Mouse (Mus musculus): ENCODE results near the gene Rtn4r. TPM values are rescaled to one million over a fixed set of nuclear protein-coding genes. Genes with fewer than 3 reads are reported as not detected.

Gene Rtn4r
- total and polyA plus RNA-seq, 3 experiments = not detected

- H3K4me3 ChIP-seq (replicated peaks in 1 of 3; ENCODE audit: low read depth in 2 of 3, low read length in 2 of 3, poor library complexity in 1 of 3) = no peak overlapping the region
- no peaks in the 10 kb centered on the region for H3K9me3 ChIP-seq (replicated peaks; ENCODE audit: low read length)
- no peak overlapping the region for H3K27ac ChIP-seq (ENCODE audit: insufficient read depth, low read depth)
- H3K9ac ChIP-seq (ENCODE audit: insufficient read depth, low read depth) = no peak overlapping the region
- TF ChIP-seq TCF12 (IDR thresholded peaks at IDR 0.05; ENCODE audit: low read depth, low read length) (no peak), JUND (conservative IDR thresholded peaks at IDR 0.05; ENCODE audit: low read depth, low read length) (no peak), JUN (IDR thresholded peaks at IDR 0.05; ENCODE audit: insufficient read depth, low read depth, low read length) (no peak), RCOR1 (conservative IDR thresholded peaks at IDR 0.05; ENCODE audit: low read depth, low read length) (no peak), UBTF (IDR thresholded peaks at IDR 0.05; ENCODE audit: low read depth, low read length) (no peak), E2F4 (IDR thresholded peaks at IDR 0.05; ENCODE audit: insufficient replicate concordance, low read depth, low read length) (no peak)
- in situ Hi-C loops (cut with MboI; ENCODE audit: low pct_ligation_motif_present, low pct_unique_long_range_greater_than_20kb, low sequenced_read_pairs) (no loop called here), dilution Hi-C loops (cut with MboI; ENCODE audit: extremely low pct_ligation_motif_present, extremely low pct_unique_long_range_greater_than_20kb, low sequenced_read_pairs) (no loop called here)
- H3K4me2 ChIP-seq (ENCODE audit: insufficient read depth, low read depth, poor library complexity, severe bottlenecking) = no peak overlapping the region
- H3K36me3 ChIP-seq (replicated peaks in 1 of 2; ENCODE audit: control insufficient read depth in 1 of 2, insufficient read depth in 1 of 2, low read length in 1 of 2) = no peaks in the 10 kb centered on the region
- peaks cover 0 to 8% of the 10 kb centered on the region in 2 experiments; a peak in 2 of 4 replicates for H3K4me1 ChIP-seq (ENCODE audit: control insufficient read depth in 1 of 2, insufficient read depth in 2 of 2)
- DNase-seq (ENCODE audit: extremely low read depth) = no peak
- no peaks in the 10 kb centered on the region for H3K79me2 ChIP-seq (replicated peaks; ENCODE audit: control insufficient read depth, extremely low read depth, insufficient read depth, poor library complexity, severe bottlenecking)
- H3K27me3 ChIP-seq (replicated peaks) = peaks cover 94% of the 10 kb centered on the region
These were observed 74.2 kb downstream of the Rtn4r start for GRCm38 (mm10) chr16:18201620-18202019.

Other genes starting within 250 kb of the Rtn4r start
- gene Gm20518, start 236.0 kb upstream of the Rtn4r start, total RNA-seq (2012; rRNA removed) = 0.21 and 0.42 TPM in 2 replicates
- gene Gm20518, start 236.0 kb upstream of the Rtn4r start, total RNA-seq (2014; rRNA removed) = 0.16 and 0.18 TPM in 2 replicates
- 0.68 and 0.91 TPM in 2 replicates for gene Gm20518, start 236.0 kb upstream of the Rtn4r start, polyA plus RNA-seq (2012; ENCODE audit: insufficient read length, low read depth)
- gene Tssk1, start 233.4 kb upstream of the Rtn4r start, total RNA-seq (2012; rRNA removed) = 0.04 TPM in 1 of 2 replicates, not detected in the other
- gene Tssk1, start 233.4 kb upstream of the Rtn4r start, total RNA-seq (2014; rRNA removed) = not detected in 2 replicates
- gene Tssk1, start 233.4 kb upstream of the Rtn4r start, polyA plus RNA-seq (2012; ENCODE audit: insufficient read length, low read depth) = 0.15 and 0.16 TPM in 2 replicates
- 48.0 and 52.5 TPM in 2 replicates for gene Dgcr2, start 229.1 kb upstream of the Rtn4r start, total RNA-seq (2012; rRNA removed)
- gene Dgcr2, start 229.1 kb upstream of the Rtn4r start, total RNA-seq (2014; rRNA removed) = 36.9 and 41.5 TPM in 2 replicates
- gene Dgcr2, start 229.1 kb upstream of the Rtn4r start, polyA plus RNA-seq (2012; ENCODE audit: insufficient read length, low read depth) = 45.2 and 54.8 TPM in 2 replicates
- gene Tssk2, start 229.0 kb upstream of the Rtn4r start, total RNA-seq (2012; rRNA removed) = not detected in 2 replicates
- gene Tssk2, start 229.0 kb upstream of the Rtn4r start, total RNA-seq (2014; rRNA removed) = not detected in 2 replicates
- gene Tssk2, start 229.0 kb upstream of the Rtn4r start, polyA plus RNA-seq (2012; ENCODE audit: insufficient read length, low read depth) = 0.21 TPM in 1 of 2 replicates, not detected in the other
- 33.1 and 36.7 TPM in 2 replicates for gene Ess2, start 216.3 kb upstream of the Rtn4r start, total RNA-seq (2012; rRNA removed)
- 31.1 and 31.4 TPM in 2 replicates for gene Ess2, start 216.3 kb upstream of the Rtn4r start, total RNA-seq (2014; rRNA removed)
- 37.0 and 38.7 TPM in 2 replicates for gene Ess2, start 216.3 kb upstream of the Rtn4r start, polyA plus RNA-seq (2012; ENCODE audit: insufficient read length, low read depth)
- gene Gsc2, start 212.6 kb upstream of the Rtn4r start, total RNA-seq (2012; rRNA removed) = not detected in 2 replicates
- gene Gsc2, start 212.6 kb upstream of the Rtn4r start, total RNA-seq (2014; rRNA removed) = not detected in 2 replicates
- not detected in 2 replicates for gene Gsc2, start 212.6 kb upstream of the Rtn4r start, polyA plus RNA-seq (2012; ENCODE audit: insufficient read length, low read depth)
- gene Slc25a1, start 199.4 kb upstream of the Rtn4r start, total RNA-seq (2012; rRNA removed) = 106 and 141 TPM in 2 replicates
- gene Slc25a1, start 199.4 kb upstream of the Rtn4r start, total RNA-seq (2014; rRNA removed) = 96.5 and 113 TPM in 2 replicates
- gene Slc25a1, start 199.4 kb upstream of the Rtn4r start, polyA plus RNA-seq (2012; ENCODE audit: insufficient read length, low read depth) = 122 and 134 TPM in 2 replicates
- not detected in 2 replicates for gene Vpreb2, start 147.2 kb upstream of the Rtn4r start, total RNA-seq (2012; rRNA removed)
- gene Vpreb2, start 147.2 kb upstream of the Rtn4r start, total RNA-seq (2014; rRNA removed) = not detected in 2 replicates
- 0.54 TPM in 1 of 2 replicates, not detected in the other for gene Vpreb2, start 147.2 kb upstream of the Rtn4r start, polyA plus RNA-seq (2012; ENCODE audit: insufficient read length, low read depth)
- gene Dgcr6, start 74.8 kb upstream of the Rtn4r start, total RNA-seq (2012; rRNA removed) = 38.5 and 41.5 TPM in 2 replicates
- gene Dgcr6, start 74.8 kb upstream of the Rtn4r start, total RNA-seq (2014; rRNA removed) = 13.0 and 14.6 TPM in 2 replicates
- 32.4 and 40.3 TPM in 2 replicates for gene Dgcr6, start 74.8 kb upstream of the Rtn4r start, polyA plus RNA-seq (2012; ENCODE audit: insufficient read length, low read depth)
- 13.0 and 17.0 TPM in 2 replicates for gene Prodh, start 37.4 kb upstream of the Rtn4r start, total RNA-seq (2012; rRNA removed)
- 1.3 and 2.1 TPM in 2 replicates for gene Prodh, start 37.4 kb upstream of the Rtn4r start, total RNA-seq (2014; rRNA removed)
- gene Prodh, start 37.4 kb upstream of the Rtn4r start, polyA plus RNA-seq (2012; ENCODE audit: insufficient read length, low read depth) = 1.4 and 1.7 TPM in 2 replicates
- 0.30 and 0.50 TPM in 2 replicates for gene Ccdc188, start 90.2 kb downstream of the Rtn4r start, total RNA-seq (2012; rRNA removed)
- not detected in 2 replicates for gene Ccdc188, start 90.2 kb downstream of the Rtn4r start, total RNA-seq (2014; rRNA removed)
- 0.30 TPM in 1 of 2 replicates, not detected in the other for gene Ccdc188, start 90.2 kb downstream of the Rtn4r start, polyA plus RNA-seq (2012; ENCODE audit: insufficient read length, low read depth)
- gene Zdhhc8, start 107.5 kb downstream of the Rtn4r start, total RNA-seq (2012; rRNA removed) = 10.3 and 12.1 TPM in 2 replicates
- gene Zdhhc8, start 107.5 kb downstream of the Rtn4r start, total RNA-seq (2014; rRNA removed) = 3.2 and 3.6 TPM in 2 replicates
- gene Zdhhc8, start 107.5 kb downstream of the Rtn4r start, polyA plus RNA-seq (2012; ENCODE audit: insufficient read length, low read depth) = 9.5 and 15.2 TPM in 2 replicates
- 155 and 208 TPM in 2 replicates for gene Trmt2a, start 121.0 kb downstream of the Rtn4r start, total RNA-seq (2012; rRNA removed)
- 196 and 199 TPM in 2 replicates for gene Trmt2a, start 121.0 kb downstream of the Rtn4r start, total RNA-seq (2014; rRNA removed)
- gene Trmt2a, start 121.0 kb downstream of the Rtn4r start, polyA plus RNA-seq (2012; ENCODE audit: insufficient read length, low read depth) = 216 and 252 TPM in 2 replicates
- 605 and 763 TPM in 2 replicates for gene Ranbp1, start 121.1 kb downstream of the Rtn4r start, total RNA-seq (2012; rRNA removed)
- gene Ranbp1, start 121.1 kb downstream of the Rtn4r start, total RNA-seq (2014; rRNA removed) = 1,124 and 1,127 TPM in 2 replicates
- gene Ranbp1, start 121.1 kb downstream of the Rtn4r start, polyA plus RNA-seq (2012; ENCODE audit: insufficient read length, low read depth) = 1,263 and 1,327 TPM in 2 replicates
- 0.25 TPM in 1 of 2 replicates, not detected in the other for gene Gm49776, start 130.7 kb downstream of the Rtn4r start, total RNA-seq (2012; rRNA removed)
- gene Gm49776, start 130.7 kb downstream of the Rtn4r start, total RNA-seq (2014; rRNA removed) = not detected in 2 replicates
- gene Gm49776, start 130.7 kb downstream of the Rtn4r start, polyA plus RNA-seq (2012; ENCODE audit: insufficient read length, low read depth) = 25.0 TPM in 2 replicates
- 31.8 and 44.1 TPM in 2 replicates for gene Dgcr8, start 161.6 kb downstream of the Rtn4r start, total RNA-seq (2012; rRNA removed)
- 29.1 and 34.4 TPM in 2 replicates for gene Dgcr8, start 161.6 kb downstream of the Rtn4r start, total RNA-seq (2014; rRNA removed)
- 39.9 and 42.9 TPM in 2 replicates for gene Dgcr8, start 161.6 kb downstream of the Rtn4r start, polyA plus RNA-seq (2012; ENCODE audit: insufficient read length, low read depth)
- gene Tango2, start 220.5 kb downstream of the Rtn4r start, total RNA-seq (2012; rRNA removed) = 9.6 and 11.2 TPM in 2 replicates
- gene Tango2, start 220.5 kb downstream of the Rtn4r start, total RNA-seq (2014; rRNA removed) = 3.1 and 3.8 TPM in 2 replicates
- 10.8 and 13.2 TPM in 2 replicates for gene Tango2, start 220.5 kb downstream of the Rtn4r start, polyA plus RNA-seq (2012; ENCODE audit: insufficient read length, low read depth)
- 2.9 and 7.5 TPM in 2 replicates for gene Arvcf, start 220.5 kb downstream of the Rtn4r start, total RNA-seq (2012; rRNA removed)
- gene Arvcf, start 220.5 kb downstream of the Rtn4r start, total RNA-seq (2014; rRNA removed) = 1.1 and 3.3 TPM in 2 replicates
- 3.5 and 3.9 TPM in 2 replicates for gene Arvcf, start 220.5 kb downstream of the Rtn4r start, polyA plus RNA-seq (2012; ENCODE audit: insufficient read length, low read depth)